Mouse (Mus musculus) stomach, postnatal 0 days (tissue): ENCODE results near the gene Gnptab. TPM values are rescaled to one million over a fixed set of nuclear protein-coding genes. Genes with fewer than 3 reads are reported as not detected.

Source experiments
- ATAC-seq: fragments of 200-750 bp; cut with Nextera tagmentation; 2 replicates; pipeline ENCODE4 v1.8.0; 2017; ENCODE audit not compliant: low FRiP score, low TSS enrichment
- DNase-seq: peaks from one replicate; pipeline ENCODE4 v3.0.0-alpha.2; 2016; ENCODE audit warnings: low spot score
- H3K27ac ChIP-seq: fragments of 300-500 bp; sonication (generic); replicated peaks from 2 replicates; pipeline ENCODE4 v1.5.1; 2014; ENCODE audit warnings: mild to moderate bottlenecking, control low read depth
- H3K27me3 ChIP-seq: fragments of 300-500 bp; sonication (generic); 2 replicates; pipeline ENCODE4 v1.6.1; 2014; ENCODE audit warnings: low read length; ENCODE audit not compliant: control insufficient read depth, insufficient read depth
- H3K36me3 ChIP-seq: fragments of 300-500 bp; sonication (generic); 2 replicates; pipeline ENCODE4 v1.6.1; 2014; ENCODE audit warnings: low read length, mixed read lengths; ENCODE audit not compliant: control insufficient read depth, insufficient read depth
- H3K4me1 ChIP-seq: fragments of 300-500 bp; sonication (generic); replicated peaks from 2 replicates; pipeline ENCODE4 v1.6.1; 2014; ENCODE audit warnings: antibody characterized with exemption; ENCODE audit not compliant: control insufficient read depth, insufficient read depth
- H3K4me2 ChIP-seq: fragments of 300-500 bp; sonication (generic); replicated peaks from 2 replicates; pipeline ENCODE4 v1.6.1; 2014; ENCODE audit warnings: low read depth, mild to moderate bottlenecking, control low read depth, moderate library complexity
- H3K4me3 ChIP-seq: fragments of 300-500 bp; sonication (generic); 2 replicates; pipeline ENCODE4 v1.5.1; 2014; ENCODE audit warnings: low read depth, low read length, control low read depth
- H3K9ac ChIP-seq: fragments of 300-500 bp; sonication (generic); 2 replicates; pipeline ENCODE4 v1.6.1; 2014; ENCODE audit warnings: mild to moderate bottlenecking, low read length, control low read depth, mixed read lengths
- H3K9me3 ChIP-seq: fragments of 300-500 bp; sonication (generic); 2 replicates; pipeline ENCODE4 v1.6.1; 2016; ENCODE audit warnings: low read length; ENCODE audit not compliant: control insufficient read depth
- CTCF ChIP-seq: IDR thresholded peaks from 2 replicates; pipeline ENCODE4 v1.5.1; 2016; ENCODE audit warnings: antibody characterized with exemption, low read depth, mild to moderate bottlenecking, moderate library complexity
- EP300 ChIP-seq: optimal IDR thresholded peaks from 2 replicates; pipeline ENCODE3; 2016; ENCODE audit warnings: antibody characterized with exemption
- WGBS: fragments of 180-500 bp; shearing (Covaris S2); extraction: QIAGEN DNeasy Blood & Tissue Kit; methylation state at CpG from one replicate; pipeline ENCODE4 v1.1.7; 2014; 5-methylcytosine and 5-hydroxymethylcytosine counted together
- polyA plus RNA-seq: library from polyadenylated mRNA; unstranded; fragments of >200 nt; fragmentation: Nextera tagmentation; extraction: Ambion mirVana; gene quantifications from 2 replicates; pipeline ENCODE4 v1.2.1, GENCODE M21; 2015

Gnptab gene
- polyA plus RNA-seq, 1 experiment from 2014 or later = 4.4 TPM

GRCm38 (mm10) chr10:88409751-88410150 lies 30.8 kb downstream of the Gnptab start:
- DNase-seq = no peak
- Histone ChIP-seq H3K9ac (no peak overlapping the region), H3K36me3 (no peaks in the 10 kb centered on the region), H3K4me3 (no peak overlapping the region), H3K27ac (no peak overlapping the region), H3K4me2 (no peak overlapping the region), H3K27me3 (no peaks in the 10 kb centered on the region), H3K9me3 (no peaks in the 10 kb centered on the region), H3K4me1 (no peaks in the 10 kb centered on the region)
- no peak for TF ChIP-seq CTCF
- TF ChIP-seq EP300 = no peak
- 55% methylated on average over 2 of the region's 2 CpGs for WGBS
- ATAC-seq = no peak

GRCm38 (mm10) chr10:88412290-88412995 lies 33.5 kb downstream of the Gnptab start:
- H3K36me3 ChIP-seq = no peaks in the 10 kb centered on the region
- H3K4me1 ChIP-seq = no peaks in the 10 kb centered on the region
- no peaks in the 10 kb centered on the region for H3K27me3 ChIP-seq
- no peak overlapping the region for H3K4me3 ChIP-seq
- 66% methylated on average over 17 of the region's 17 CpGs for WGBS
- ATAC-seq (no peak), DNase-seq (no peak)
- TF ChIP-seq CTCF (no peak), EP300 (no peak)
- H3K27ac ChIP-seq = no peak overlapping the region
- no peak overlapping the region for H3K4me2 ChIP-seq
- H3K9ac ChIP-seq = no peak overlapping the region
- H3K9me3 ChIP-seq = no peaks in the 10 kb centered on the region

GRCm38 (mm10) chr10:88417686-88418085 lies 38.8 kb downstream of the Gnptab start:
- H3K36me3 ChIP-seq = peaks cover 5% of the 10 kb centered on the region; the same call in 1 of the 2 replicates
- WGBS = 85% methylated on average over 5 of the region's 5 CpGs
- H3K9ac ChIP-seq = no peak overlapping the region
- no peaks in the 10 kb centered on the region for H3K27me3 ChIP-seq
- DNase-seq (no peak), ATAC-seq (no peak)
- no peak overlapping the region for H3K27ac ChIP-seq
- H3K4me1 ChIP-seq = no peaks in the 10 kb centered on the region
- H3K9me3 ChIP-seq = no peaks in the 10 kb centered on the region
- TF ChIP-seq EP300 (no peak), CTCF (no peak)
- H3K4me3 ChIP-seq = no peak overlapping the region
- H3K4me2 ChIP-seq = no peak overlapping the region

GRCm38 (mm10) chr10:88420141-88420541 lies 41.2 kb downstream of the Gnptab start:
- ATAC-seq (no peak), DNase-seq (no peak)
- H3K27me3 ChIP-seq = no peaks in the 10 kb centered on the region
- no peak overlapping the region for H3K4me3 ChIP-seq
- WGBS = 74% methylated on average over 11 of the region's 11 CpGs
- no peaks in the 10 kb centered on the region for H3K9me3 ChIP-seq
- peaks cover 5% of the 10 kb centered on the region; the same call in 1 of the 2 replicates for H3K36me3 ChIP-seq
- no peak overlapping the region for H3K9ac ChIP-seq
- no peak overlapping the region for H3K27ac ChIP-seq
- TF ChIP-seq EP300 = no peak
- TF ChIP-seq CTCF = no peak
- H3K4me1 ChIP-seq = no peaks in the 10 kb centered on the region
- H3K4me2 ChIP-seq = no peak overlapping the region

GRCm38 (mm10) chr10:88420655-88421435 lies 41.9 kb downstream of the Gnptab start:
- DNase-seq = no peak
- no peak for ATAC-seq
- no peak overlapping the region for H3K27ac ChIP-seq
- H3K9me3 ChIP-seq = no peaks in the 10 kb centered on the region
- WGBS = 92% methylated on average over 19 of the region's 19 CpGs
- no peaks in the 10 kb centered on the region for H3K4me1 ChIP-seq
- H3K36me3 ChIP-seq = peaks cover 5% of the 10 kb centered on the region; the same call in 1 of the 2 replicates
- H3K9ac ChIP-seq = no peak overlapping the region
- H3K4me3 ChIP-seq = no peak overlapping the region
- H3K27me3 ChIP-seq = no peaks in the 10 kb centered on the region
- no peak for TF ChIP-seq CTCF
- H3K4me2 ChIP-seq = no peak overlapping the region
